Mouse (Mus musculus) small intestine, adult 2 months (tissue): ENCODE data around the gene N4bp3. TPM values are rescaled to one million over a fixed set of nuclear protein-coding genes. Genes with fewer than 3 reads are reported as not detected.

Experiments used
- H3K27ac ChIP-seq: fragments of 200-500 bp; 2 replicates; pipeline ENCODE4 v1.5.1; 2012; ENCODE audit warnings: low read depth, low read length, control low read depth, inconsistent platforms; ENCODE audit not compliant: insufficient read depth
- H3K27me3 ChIP-seq: fragments of 200-500 bp; 2 replicates; pipeline ENCODE4 v1.6.1; 2012; ENCODE audit warnings: mild to moderate bottlenecking, moderate library complexity, low read length, inconsistent platforms; ENCODE audit not compliant: control insufficient read depth, insufficient read depth
- H3K36me3 ChIP-seq: fragments of 200-500 bp; 2 replicates; pipeline ENCODE4 v1.6.1; 2012; ENCODE audit warnings: mild to moderate bottlenecking, low read length, control low read depth, inconsistent platforms; ENCODE audit not compliant: control insufficient read depth, insufficient read depth
- H3K4me1 ChIP-seq: fragments of 200-500 bp; 2 replicates; pipeline ENCODE4 v1.6.1; 2012; ENCODE audit warnings: low read length, inconsistent platforms, mixed read lengths; ENCODE audit not compliant: control insufficient read depth, insufficient read depth, insufficient read length
- H3K4me3 ChIP-seq: fragments of 200-500 bp; 2 replicates; pipeline ENCODE4 v1.5.1; 2012; ENCODE audit warnings: low read depth, mild to moderate bottlenecking, control low read depth, inconsistent platforms, low read length, moderate library complexity
- CTCF ChIP-seq: fragments of 200-500 bp; IDR thresholded peaks from 2 replicates; pipeline ENCODE4 v1.5.1; 2012; ENCODE audit warnings: low read depth, mild to moderate bottlenecking, control low read depth, inconsistent platforms, low read length, moderate library complexity, mixed read lengths; ENCODE audit not compliant: insufficient replicate concordance, insufficient read length; ENCODE audit errors: extremely low read depth
- POLR2A ChIP-seq: fragments of 200-500 bp; IDR thresholded peaks from 2 replicates; pipeline ENCODE4 v1.6.1; 2012; ENCODE audit warnings: low read depth, mild to moderate bottlenecking, control low read depth, inconsistent platforms, low read length, moderate library complexity
- WGBS: fragments of 180-500 bp; shearing (Covaris S2); methylation state at CpG from one replicate; pipeline ENCODE4 v1.1.7; 2018; 5-methylcytosine and 5-hydroxymethylcytosine counted together
- polyA plus RNA-seq: library from polyadenylated mRNA; depleted of rRNA; stranded (reverse); fragments of >200 nt; gene quantifications from 2 replicates; pipeline ENCODE4 v1.2.3, GENCODE M21; 2012; rRNA removed

N4bp3 gene
- polyA plus RNA-seq, 1 experiment = 5.0 TPM

DNA sequence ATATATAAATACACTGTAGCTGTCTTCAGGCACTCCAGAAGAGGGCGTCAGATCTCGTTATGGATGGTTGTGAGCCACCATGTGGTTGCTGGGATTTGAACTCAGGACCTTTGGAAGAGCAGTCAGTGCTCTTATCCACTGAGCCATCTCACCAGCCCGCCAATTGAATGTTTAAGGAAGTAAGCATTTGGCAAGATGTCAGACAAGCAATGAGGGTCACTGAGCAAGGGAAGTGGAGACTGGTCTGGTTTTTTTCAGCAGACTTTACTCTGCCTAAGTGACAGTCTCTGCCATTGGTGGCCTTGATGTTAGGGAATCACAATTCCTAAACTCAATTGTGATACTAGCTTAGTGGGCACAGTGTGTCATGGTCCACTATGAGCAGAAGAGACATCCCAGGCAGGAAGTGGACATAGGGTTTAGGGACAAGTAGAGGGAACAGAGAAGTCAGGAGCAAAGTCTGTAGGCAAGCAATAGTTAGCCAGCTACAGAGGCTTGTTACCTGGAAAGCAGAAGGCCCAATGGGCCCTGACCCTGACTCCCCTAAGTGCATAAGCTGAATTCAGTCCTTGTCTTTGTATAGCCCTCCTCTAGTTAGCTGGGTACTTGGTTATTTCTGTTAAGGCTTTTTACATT, 55.8 kb downstream of the N4bp3 start:
- Histone ChIP-seq H3K27me3 (no peaks in the 10 kb centered on the region), H3K27ac (no peak overlapping the region), H3K36me3 (peaks cover 77% of the 10 kb centered on the region), H3K4me3 (no peak overlapping the region), H3K4me1 (no peaks in the 10 kb centered on the region; the same call in 1 of the 2 replicates)
- TF ChIP-seq POLR2A (no peak), CTCF (no peak)
- 45% methylated on average over 3 of the region's 3 CpGs for WGBS

DNA sequence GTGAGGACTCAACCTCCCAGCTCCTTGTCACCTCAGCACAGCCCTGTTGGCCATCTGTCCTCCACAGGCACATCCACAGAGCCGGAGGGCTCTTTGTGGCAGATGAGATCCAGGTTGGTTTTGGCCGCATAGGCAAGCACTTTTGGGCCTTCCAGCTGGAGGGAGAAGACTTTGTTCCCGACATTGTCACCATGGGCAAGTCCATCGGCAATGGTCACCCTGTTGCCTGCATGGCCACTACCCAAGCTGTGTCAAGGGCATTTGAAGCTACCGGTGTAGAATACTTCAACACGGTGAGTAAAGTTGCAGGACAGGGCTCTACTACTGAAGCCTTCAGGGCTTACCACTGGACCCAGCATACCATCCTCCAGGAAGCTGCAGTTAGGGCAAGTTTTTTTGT, 56.8 kb downstream of the N4bp3 start:
- Histone ChIP-seq H3K4me3 (no peak overlapping the region), H3K27ac (no peak overlapping the region), H3K4me1 (no peaks in the 10 kb centered on the region; the same call in 1 of the 2 replicates), H3K27me3 (no peaks in the 10 kb centered on the region), H3K36me3 (peaks cover 72% of the 10 kb centered on the region)
- TF ChIP-seq POLR2A = no peak
- 83% methylated on average over 6 of the region's 6 CpGs for WGBS

DNA sequence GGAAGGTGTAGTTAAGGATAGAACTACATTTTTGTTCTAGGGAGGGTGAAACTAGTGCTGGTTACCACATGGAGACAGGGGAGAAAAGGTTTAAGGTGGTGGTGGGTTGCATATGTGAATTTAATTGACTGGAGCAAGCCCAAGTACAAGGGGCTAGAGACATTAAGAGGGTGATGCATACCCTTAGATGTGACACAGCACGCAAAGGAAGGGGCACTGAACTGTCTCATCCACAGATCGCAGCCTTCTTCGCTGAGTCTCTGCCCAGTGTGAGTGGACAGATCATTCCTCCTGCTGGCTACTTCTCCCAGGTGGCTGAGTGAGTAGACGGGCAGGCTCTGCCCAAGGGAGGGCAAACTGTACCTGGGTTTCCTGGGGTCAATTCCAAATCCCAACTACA, 57.3 kb downstream of the N4bp3 start:
- Histone ChIP-seq H3K27me3 (no peaks in the 10 kb centered on the region), H3K36me3 (peaks cover 70% of the 10 kb centered on the region), H3K27ac (no peak overlapping the region), H3K4me3 (no peak overlapping the region), H3K4me1 (no peaks in the 10 kb centered on the region; the same call in 1 of the 2 replicates)
- WGBS = 95% methylated on average over 4 of the region's 4 CpGs
- no peak for TF ChIP-seq POLR2A
- TF ChIP-seq CTCF = no peak

Other genes starting within 250 kb of the N4bp3 start
- gene Phykpl, start 66.1 kb downstream of the N4bp3 start, polyA plus RNA-seq = 14.9 and 18.7 TPM in 2 replicates
- 276 and 428 TPM in 2 replicates for gene Hnrnpab, start 44.0 kb downstream of the N4bp3 start, polyA plus RNA-seq
- 33.8 and 45.0 TPM in 2 replicates for gene Nhp2, start 31.1 kb downstream of the N4bp3 start, polyA plus RNA-seq
- 36.0 and 45.9 TPM in 2 replicates for gene Rmnd5b, start 14.9 kb downstream of the N4bp3 start, polyA plus RNA-seq
- 2.4 and 3.1 TPM in 2 replicates for gene D930048N14Rik, start 112 bp upstream of the N4bp3 start, polyA plus RNA-seq
- 1.4 and 3.0 TPM in 2 replicates for gene 0610009B22Rik, start 38.0 kb upstream of the N4bp3 start, polyA plus RNA-seq
- 36.6 and 56.9 TPM in 2 replicates for gene Sec24a, start 112.8 kb upstream of the N4bp3 start, polyA plus RNA-seq
- gene Sar1b, start 112.8 kb upstream of the N4bp3 start, polyA plus RNA-seq = 11.4 and 19.9 TPM in 2 replicates
- gene Jade2, start 206.8 kb upstream of the N4bp3 start, polyA plus RNA-seq = 3.2 and 6.3 TPM in 2 replicates